8 mouse cellular contexts compared by ENCODE assay signal in the genomic region with DNA sequence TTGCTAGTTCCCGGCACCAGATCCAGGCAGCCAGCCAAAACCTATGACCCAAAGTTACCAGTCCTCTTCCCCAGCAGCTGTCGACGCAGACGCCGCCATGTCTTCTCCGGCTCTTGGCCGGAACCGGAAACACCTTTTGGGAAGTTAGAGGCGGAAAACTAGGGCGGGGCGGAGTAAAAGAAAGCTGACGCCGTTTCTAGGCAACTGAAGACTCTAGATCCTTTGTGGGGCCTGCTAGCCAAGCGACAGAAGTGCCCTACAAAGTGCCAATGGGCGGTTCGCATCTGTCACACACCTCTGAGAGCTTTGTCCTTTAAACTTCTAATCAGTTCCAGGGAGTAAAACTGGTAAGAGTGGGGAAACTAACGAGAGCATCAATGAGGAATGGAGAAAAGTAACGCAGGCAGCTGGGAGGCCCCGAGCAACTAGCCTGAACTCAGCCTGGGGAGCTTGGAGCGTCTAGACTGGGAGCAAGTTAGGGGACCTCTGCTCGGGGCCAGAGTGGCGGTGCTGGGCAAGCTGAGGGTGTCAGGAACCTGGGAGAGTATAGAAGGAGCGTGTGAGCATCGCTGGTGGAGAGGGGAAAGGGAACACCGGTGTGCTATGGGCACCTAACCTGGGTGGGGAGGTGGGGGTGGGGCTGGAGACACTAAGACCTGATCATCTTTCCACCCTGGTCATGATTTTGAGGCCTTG. TPM values are rescaled to one million over a fixed set of nuclear protein-coding genes. Genes with fewer than 3 reads are reported as not detected.
A peak's percentile ranks its signal among the peaks of the same experiment; 100 is the strongest.
DNase-seq lines count a peak whose midpoint lies in the region; ATAC-seq lines count a peak whose summit lies in the region.

Gene Rnf25 (minus strand): TSS at position 131 of the 696 bp plus-strand sequence.
Gene Stk36 (plus strand): TSS at position 179 of the 696 bp plus-strand sequence.

- no peaks in the 10 kb centered on the region for H3K27me3 ChIP-seq in hindbrain, embryonic 13.5 days

- peak within 1 kb of the TSS; percentile 67 for H3K27ac ChIP-seq in hindbrain, embryonic 13.5 days

- peaks cover 21% of the 10 kb centered on the region for H3K4me1 ChIP-seq in hindbrain, embryonic 13.5 days (replicated peaks)

- peak within 1 kb of the TSS; percentile 88 for H3K9ac ChIP-seq in hindbrain, embryonic 13.5 days

- peak; percentile 86 for ATAC-seq in hindbrain, embryonic 13.5 days (ENCODE audit: low FRiP score)

- H3K36me3 ChIP-seq in hindbrain, embryonic 13.5 days: peaks cover 43% of the 10 kb centered on the region

- DNase-seq in NIH3T3 (ENCODE audit: low read depth): peak; percentile 91
- DNase-seq in cerebellum, postnatal 10 days: peak; percentile 91 to 92
- DNase-seq in frontal cortex, postnatal 14 days (ENCODE audit: low spot score in 2 of 2): peak; percentile 78 to 80
- DNase-seq in layer of hippocampus, postnatal 25 days (ENCODE audit: extremely low spot score in 1 of 2, low spot score in 1 of 2): peak; percentile 75 to 79
- DNase-seq in lung, postnatal 25 days (ENCODE audit: low spot score): peak; percentile 90
- peak; percentile 96 for DNase-seq in retina, embryonic 14.5 days (ENCODE audit: low spot score)
- peak; percentile 84 for DNase-seq in thymus, postnatal 4 days

- H3K4me2 ChIP-seq in hindbrain, embryonic 13.5 days: peak within 1 kb of the TSS; percentile 89

- 9% methylated on average over 25 of the region's 25 CpGs for WGBS in hindbrain, embryonic 13.5 days

- H3K4me3 ChIP-seq in hindbrain, embryonic 13.5 days: peak within 1 kb of the TSS; percentile 77

- H3K9me3 ChIP-seq in hindbrain, embryonic 13.5 days: no peaks in the 10 kb centered on the region

RNA-seq across cellular contexts. Expression of gene Rnf25, which starts in this region (rescaled TPM):
- 46.4 and 47.5 TPM in 2 replicates for polyA plus RNA-seq in hindbrain, embryonic 13.5 days (2015; fragmentation: Nextera tagmentation; extraction: Ambion mirVana)
- total RNA-seq in layer of hippocampus, postnatal 25 days (2021): 10 to 100 TPM; 52.4 to 58.8 TPM

RNA-seq across cellular contexts. Expression of gene Stk36, which starts in this region (rescaled TPM):
- 22.1 and 24.8 TPM in 2 replicates for polyA plus RNA-seq in hindbrain, embryonic 13.5 days (2015; fragmentation: Nextera tagmentation; extraction: Ambion mirVana)
- total RNA-seq in layer of hippocampus, postnatal 25 days (2021): 1 to 10 TPM; 3.5 to 7.4 TPM

Comparison
In these comparisons a context has a peak if more than half of its experiments do, and no peak if none do; other contexts are left out.
1. Peak in every context shown above with its lines: DNase-seq, ATAC-seq, H3K4me3 ChIP-seq and H3K27ac ChIP-seq.